Mouse (Mus musculus) liver, embryonic 13.5 days (tissue): ENCODE data around the gene Plekhg6. TPM values are rescaled to one million over a fixed set of nuclear protein-coding genes. Genes with fewer than 3 reads are reported as not detected.
A peak's percentile ranks its signal among the peaks of the same experiment; 100 is the strongest.

Experiments
- ATAC-seq: fragments of 200-750 bp; cut with Nextera tagmentation; 2 replicates; pipeline ENCODE4 v1.8.0; 2017; ENCODE audit warnings: low read depth, mild to moderate bottlenecking, moderate number of reproducible peaks, moderate library complexity
- DNase-seq: peaks from one replicate; pipeline ENCODE4 v3.0.0; 2022
- H3K27ac ChIP-seq: fragments of 300-500 bp; sonication (generic); 2 replicates; pipeline ENCODE4 v1.5.1; 2015; ENCODE audit warnings: moderate library complexity, mild to moderate bottlenecking, inconsistent platforms
- H3K27me3 ChIP-seq: fragments of 300-500 bp; sonication (generic); 2 replicates; pipeline ENCODE4 v1.6.1; 2015; ENCODE audit warnings: mild to moderate bottlenecking, inconsistent platforms
- H3K36me3 ChIP-seq: fragments of 300-500 bp; sonication (generic); 2 replicates; pipeline ENCODE4 v1.6.1; 2015; ENCODE audit warnings: mild to moderate bottlenecking, inconsistent platforms
- H3K4me1 ChIP-seq: fragments of 300-500 bp; sonication (generic); replicated peaks from 2 replicates; pipeline ENCODE4 v1.6.1; 2015; ENCODE audit warnings: inconsistent platforms
- H3K4me2 ChIP-seq: fragments of 300-500 bp; sonication (generic); 2 replicates; pipeline ENCODE4 v1.6.1; 2015; ENCODE audit warnings: inconsistent platforms, mild to moderate bottlenecking, moderate library complexity
- H3K4me3 ChIP-seq: fragments of 300-500 bp; sonication (generic); replicated peaks from 2 replicates; pipeline ENCODE4 v1.5.1; 2015; ENCODE audit warnings: mild to moderate bottlenecking, inconsistent platforms
- H3K9ac ChIP-seq: fragments of 300-500 bp; sonication (generic); 2 replicates; pipeline ENCODE4 v1.6.1; 2015; ENCODE audit warnings: mild to moderate bottlenecking, inconsistent platforms
- H3K9me3 ChIP-seq: fragments of 300-500 bp; sonication (generic); replicated peaks from 2 replicates; pipeline ENCODE4 v1.6.1; 2016; ENCODE audit warnings: inconsistent platforms
- WGBS: fragments of 180-500 bp; shearing (Covaris S2); methylation state at CpG from one replicate; pipeline ENCODE4 v1.1.7; 2015; ENCODE audit not compliant: insufficient replicate concordance; 5-methylcytosine and 5-hydroxymethylcytosine counted together
- polyA plus RNA-seq: library from polyadenylated mRNA; unstranded; fragments of >200 nt; fragmentation: Nextera tagmentation; extraction: Ambion mirVana; gene quantifications from 2 replicates; pipeline ENCODE4 v1.2.1, GENCODE M21; 2015

Plekhg6 gene
- polyA plus RNA-seq, result 0.31 and 0.56 TPM in 2 replicates

DNA sequence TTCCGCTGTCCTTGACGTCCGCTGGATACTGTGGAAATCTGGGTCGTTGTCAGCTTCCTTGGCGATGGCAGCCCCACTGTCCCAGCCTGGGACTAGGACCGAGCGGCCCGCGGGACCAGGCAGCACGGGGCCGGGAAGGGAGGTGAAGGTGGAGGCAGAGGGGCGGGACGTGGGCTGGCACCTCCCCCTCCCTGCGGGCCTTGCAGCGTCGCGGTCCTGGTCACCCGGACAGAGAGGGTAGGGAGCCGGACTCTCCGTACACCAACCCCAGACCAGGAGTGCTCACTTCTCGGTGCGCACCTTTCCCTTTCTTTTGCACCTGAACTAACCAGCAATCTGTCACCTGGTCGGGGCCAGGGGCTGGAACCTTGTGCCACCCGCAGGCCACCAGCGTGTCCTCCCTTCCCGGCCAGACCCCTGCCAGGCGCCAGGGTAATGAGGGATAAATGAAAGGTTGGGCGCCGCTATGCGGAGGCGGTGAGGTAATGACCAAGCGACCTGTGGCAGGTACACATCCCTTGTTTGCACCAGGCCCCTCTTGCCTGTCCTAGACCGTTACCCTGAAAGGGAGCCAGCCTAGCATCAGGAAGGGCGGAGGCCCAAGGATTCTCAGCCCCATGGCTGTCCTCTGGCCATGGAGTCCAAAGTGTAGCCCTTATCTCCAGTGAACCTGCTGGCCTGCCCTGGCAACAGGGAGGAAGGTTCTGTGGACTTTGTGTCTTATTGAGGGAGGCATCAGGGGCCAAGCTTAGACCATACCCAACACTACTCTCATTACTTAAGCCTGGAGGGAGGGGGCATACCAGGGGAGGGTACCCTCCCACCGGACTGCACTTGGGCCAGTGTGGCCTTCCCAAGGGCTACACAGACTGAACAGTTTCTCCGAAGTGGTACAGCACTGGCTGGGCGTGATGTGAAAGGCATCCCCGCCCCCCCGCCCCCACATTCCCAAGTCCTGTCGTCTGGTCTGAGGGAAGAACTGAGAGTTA lies at the start of gene Plekhg6:
Gene Plekhg6, minus strand, starts transcription at position 422 of the 989 bp plus-strand sequence.
- H3K4me1 ChIP-seq, result peaks cover 26% of the 10 kb centered on the region
- no peaks in the 10 kb centered on the region for H3K36me3 ChIP-seq
- H3K4me3 ChIP-seq, result peak within 1 kb of the TSS; percentile 36
- ATAC-seq (peak; percentile 56), DNase-seq (no peak)
- H3K9me3 ChIP-seq, result no peaks in the 10 kb centered on the region
- WGBS, result 12% methylated on average over 39 of the region's 40 CpGs
- no peak within 1 kb of the TSS for H3K27ac ChIP-seq
- H3K4me2 ChIP-seq, result peak within 1 kb of the TSS; percentile 61
- H3K9ac ChIP-seq, result peak within 1 kb of the TSS; percentile 17; the same call in 1 of the 2 replicates
- H3K27me3 ChIP-seq, result peaks cover 50% of the 10 kb centered on the region

DNA sequence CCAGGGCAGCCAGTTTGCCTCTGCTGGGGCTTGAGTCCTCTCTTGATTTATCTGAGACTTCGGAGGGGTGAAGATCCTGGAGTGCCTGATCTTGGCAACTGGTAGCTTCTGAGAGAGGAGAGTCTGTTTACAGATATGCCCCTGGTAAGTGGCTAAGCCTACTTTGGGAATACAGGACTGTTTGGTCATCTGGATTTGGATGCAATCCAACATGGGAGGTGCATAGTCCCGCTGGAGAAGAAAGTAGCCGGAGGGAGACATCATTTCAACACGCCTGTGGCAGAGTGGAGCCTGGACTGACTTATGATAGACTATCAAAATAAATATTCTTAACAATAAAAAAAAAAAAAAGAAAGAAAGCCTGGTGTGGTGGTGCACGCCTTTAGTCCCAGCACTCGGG lies 49.1 kb upstream of the Plekhg6 start:
- Histone ChIP-seq H3K4me3 (no peak overlapping the region), H3K9ac (no peak overlapping the region), H3K27me3 (no peaks in the 10 kb centered on the region), H3K4me2 (no peak overlapping the region), H3K4me1 (peaks cover 29% of the 10 kb centered on the region), H3K9me3 (no peaks in the 10 kb centered on the region), H3K36me3 (no peaks in the 10 kb centered on the region), H3K27ac (no peak overlapping the region)
- DNase-seq (no peak), ATAC-seq (no peak)
- WGBS, result 69% methylated on average over 6 of the region's 6 CpGs

DNA sequence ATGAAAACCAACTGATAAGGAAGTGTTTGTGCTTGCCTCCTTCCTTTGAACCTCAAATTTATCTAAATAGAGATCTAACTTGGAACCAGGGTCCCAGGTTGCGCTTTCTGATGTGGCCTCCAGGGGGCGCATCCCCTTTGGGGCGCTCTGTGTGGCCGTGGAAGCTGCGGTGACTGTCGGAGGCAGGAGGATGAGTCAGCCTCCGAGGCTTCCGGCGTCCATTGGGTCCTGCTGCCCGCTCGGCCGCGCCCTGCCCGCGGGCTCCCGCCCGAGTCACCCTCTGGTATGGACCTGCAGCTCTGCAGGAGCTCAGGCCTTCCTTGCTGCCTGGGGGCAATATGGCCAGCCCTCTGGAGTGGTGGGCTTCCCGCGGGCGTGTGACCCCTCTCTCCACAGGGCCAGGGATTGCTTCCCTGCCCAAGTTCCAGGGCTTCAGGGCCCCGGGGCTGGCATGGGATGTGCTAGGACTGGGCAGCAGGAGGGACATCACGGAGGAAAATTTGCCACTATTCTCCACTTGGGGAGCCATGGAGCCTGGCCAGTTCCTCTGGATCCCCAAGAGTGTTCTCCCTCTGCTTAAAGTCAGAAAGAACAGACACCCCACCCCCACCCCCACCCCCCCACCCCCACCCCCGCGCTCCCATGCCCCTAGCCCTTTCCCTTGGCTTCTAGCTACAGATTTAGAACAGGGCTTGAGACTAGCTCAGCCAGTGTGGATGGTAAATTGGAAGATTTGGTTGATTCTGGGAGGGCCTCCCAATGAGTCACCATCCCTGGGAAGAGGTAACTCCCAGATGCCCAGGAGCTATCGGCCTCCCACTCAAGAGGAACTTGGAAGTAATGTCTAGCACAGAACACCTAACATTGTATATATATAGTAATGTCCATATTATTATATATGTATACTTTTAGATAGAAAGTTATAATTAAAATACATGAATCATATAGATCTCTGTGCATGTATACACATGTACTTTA lies 46.1 kb upstream of the Plekhg6 start:
- Histone ChIP-seq H3K36me3 (no peaks in the 10 kb centered on the region), H3K27ac (peak overlapping the region; percentile 48; the same call in 1 of the 2 replicates), H3K27me3 (no peaks in the 10 kb centered on the region), H3K4me2 (peak overlapping the region; percentile 77), H3K4me1 (peaks cover 40% of the 10 kb centered on the region), H3K9ac (peak overlapping the region; percentile 58), H3K9me3 (no peaks in the 10 kb centered on the region), H3K4me3 (peak overlapping the region; percentile 50)
- DNase-seq (peak; percentile 70), ATAC-seq (peak; percentile 85)
- 2% methylated on average over 25 of the region's 25 CpGs for WGBS

DNA sequence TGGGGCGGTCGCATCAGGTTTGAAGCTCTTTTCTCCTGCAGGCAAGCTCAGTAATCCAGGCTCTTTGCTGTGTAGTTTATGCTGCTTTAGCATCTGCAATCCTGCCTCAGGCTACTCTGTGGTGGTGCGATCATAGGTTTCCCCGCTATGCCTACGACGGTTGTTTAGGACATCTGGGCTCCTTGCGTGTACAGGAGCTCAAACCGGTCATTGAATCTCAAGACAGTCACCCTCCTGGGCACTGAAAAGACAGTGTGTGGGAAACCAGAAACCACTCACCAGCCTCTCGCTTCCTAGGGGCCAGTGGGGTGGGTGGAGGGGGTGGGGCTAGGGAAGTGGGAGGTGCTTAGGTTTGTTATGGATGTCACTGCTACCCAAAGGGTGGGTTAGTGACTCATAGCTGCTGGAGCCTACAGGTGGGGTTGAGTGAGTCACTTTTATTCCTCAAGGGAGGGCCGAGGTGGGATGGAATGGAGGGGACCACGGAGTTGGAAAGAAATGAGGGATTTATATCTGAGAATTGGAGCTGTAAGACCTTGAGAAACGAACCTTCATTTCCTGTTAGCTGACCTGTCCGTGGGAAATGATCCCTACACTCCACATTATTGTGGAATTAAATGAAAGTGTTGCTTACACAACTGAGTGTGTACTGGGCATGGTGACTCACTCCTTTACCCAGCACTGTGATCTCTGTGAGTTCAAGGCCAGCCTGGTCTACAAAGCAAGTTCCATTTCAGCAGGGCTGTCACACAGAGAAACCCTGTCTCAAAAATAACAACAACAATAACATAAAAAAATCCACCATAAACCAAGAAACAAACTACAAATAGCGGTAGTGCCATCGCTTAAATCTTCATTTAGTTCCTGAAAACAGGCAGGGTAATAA lies 44.9 kb upstream of the Plekhg6 start:
- no peak overlapping the region for H3K27ac ChIP-seq
- no peak for DNase-seq
- H3K4me3 ChIP-seq, result no peak overlapping the region
- H3K4me1 ChIP-seq, result peaks cover 44% of the 10 kb centered on the region
- peak overlapping the region; percentile 23; the same call in 1 of the 2 replicates for H3K4me2 ChIP-seq
- WGBS, result 35% methylated on average over 15 of the region's 15 CpGs
- H3K9me3 ChIP-seq, result no peaks in the 10 kb centered on the region
- ATAC-seq, result no peak
- no peaks in the 10 kb centered on the region for H3K36me3 ChIP-seq
- H3K9ac ChIP-seq, result no peak overlapping the region
- H3K27me3 ChIP-seq, result no peaks in the 10 kb centered on the region

DNA sequence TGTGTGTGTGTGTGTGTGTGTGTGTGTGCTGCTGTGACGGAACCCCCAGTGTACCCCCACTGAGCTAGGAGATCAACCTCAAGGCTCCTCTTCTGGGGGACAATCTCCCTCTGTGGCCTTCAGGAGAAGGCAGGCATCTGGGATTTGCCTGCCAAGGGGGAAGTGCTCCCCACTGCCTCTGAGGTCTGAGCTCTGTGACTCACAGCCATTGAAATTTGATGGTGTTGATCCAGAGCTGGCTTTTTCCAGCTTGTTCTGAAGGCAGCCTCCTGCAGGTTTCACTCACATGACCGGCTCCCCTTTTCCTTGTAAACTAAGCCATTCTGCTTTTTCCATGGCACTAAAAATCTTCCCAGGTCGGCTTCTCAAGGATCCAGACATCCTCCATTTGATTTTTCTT lies 43.6 kb upstream of the Plekhg6 start:
- no peak overlapping the region for H3K4me3 ChIP-seq
- no peaks in the 10 kb centered on the region for H3K9me3 ChIP-seq
- no peak overlapping the region for H3K9ac ChIP-seq
- ATAC-seq, result no peak
- 60% methylated on average over 3 of the region's 3 CpGs for WGBS
- H3K27ac ChIP-seq, result no peak overlapping the region
- H3K27me3 ChIP-seq, result no peaks in the 10 kb centered on the region
- no peaks in the 10 kb centered on the region for H3K36me3 ChIP-seq
- H3K4me1 ChIP-seq, result peaks cover 40% of the 10 kb centered on the region
- no peak overlapping the region for H3K4me2 ChIP-seq
- DNase-seq, result no peak

DNA sequence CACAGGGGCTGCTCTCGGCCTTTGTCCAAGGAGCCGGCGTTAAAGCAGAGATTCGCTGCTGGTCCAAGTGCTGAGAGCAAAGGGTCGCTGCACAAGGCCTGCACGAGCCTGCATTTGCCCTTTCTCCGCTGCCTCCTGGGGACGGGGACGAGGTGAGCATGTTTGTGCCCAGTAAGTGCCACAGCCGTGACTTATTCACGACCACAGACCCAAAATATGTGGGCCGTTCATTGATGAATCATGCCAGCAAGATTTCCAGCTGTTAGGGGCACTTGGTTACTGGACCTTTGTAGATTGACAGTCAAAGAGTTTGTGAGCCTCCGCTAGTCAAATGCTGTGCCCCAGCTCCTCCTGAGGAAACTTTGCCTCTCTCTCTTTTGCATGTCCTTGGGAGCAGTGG lies 42.9 kb upstream of the Plekhg6 start:
- WGBS, result 60% methylated on average over 13 of the region's 13 CpGs
- Histone ChIP-seq H3K9ac (no peak overlapping the region), H3K4me2 (no peak overlapping the region)

DNA sequence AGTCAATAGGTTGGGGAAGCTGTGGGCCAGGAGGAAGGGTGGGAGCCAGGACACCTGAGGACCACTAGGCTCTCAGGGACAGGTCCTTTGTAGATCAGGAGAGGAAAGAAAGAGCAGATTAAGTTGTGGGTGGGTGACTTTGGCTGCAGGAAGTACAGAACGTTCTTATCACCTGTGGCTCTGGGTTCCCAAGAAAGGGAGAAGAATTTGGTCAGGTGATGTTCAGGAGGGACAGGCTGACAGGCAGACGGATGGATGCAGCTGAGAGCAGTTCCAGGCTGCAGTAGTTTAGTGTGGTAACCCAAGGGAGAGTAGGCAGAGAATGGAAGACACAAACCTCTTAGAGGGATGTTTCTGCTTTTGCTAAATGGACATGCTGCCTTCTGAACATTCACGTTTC lies 42.5 kb upstream of the Plekhg6 start:
- peak overlapping the region; percentile 26; the same call in 1 of the 2 replicates for H3K4me3 ChIP-seq
- 0 out of 2 replicates have a peak, but pooled peaks cover under 1% of the 10 kb centered on the region for H3K27me3 ChIP-seq
- no peaks in the 10 kb centered on the region for H3K36me3 ChIP-seq
- no peak for DNase-seq
- ATAC-seq, result no peak
- no peak overlapping the region for H3K9ac ChIP-seq
- H3K9me3 ChIP-seq, result no peaks in the 10 kb centered on the region
- H3K27ac ChIP-seq, result no peak overlapping the region
- WGBS, result 41% methylated on average over 3 of the region's 3 CpGs
- peak overlapping the region; percentile 44 for H3K4me2 ChIP-seq
- H3K4me1 ChIP-seq, result peaks cover 40% of the 10 kb centered on the region

More for the DNA sequence above, 42.9 kb upstream of the Plekhg6 start:
- H3K27ac ChIP-seq, result no peak overlapping the region
- no peaks in the 10 kb centered on the region for H3K36me3 ChIP-seq
- no peak overlapping the region for H3K4me3 ChIP-seq
- DNase-seq (no peak), ATAC-seq (no peak)
- no peaks in the 10 kb centered on the region for H3K27me3 ChIP-seq
- peaks cover 40% of the 10 kb centered on the region for H3K4me1 ChIP-seq
- H3K9me3 ChIP-seq, result no peaks in the 10 kb centered on the region

DNA sequence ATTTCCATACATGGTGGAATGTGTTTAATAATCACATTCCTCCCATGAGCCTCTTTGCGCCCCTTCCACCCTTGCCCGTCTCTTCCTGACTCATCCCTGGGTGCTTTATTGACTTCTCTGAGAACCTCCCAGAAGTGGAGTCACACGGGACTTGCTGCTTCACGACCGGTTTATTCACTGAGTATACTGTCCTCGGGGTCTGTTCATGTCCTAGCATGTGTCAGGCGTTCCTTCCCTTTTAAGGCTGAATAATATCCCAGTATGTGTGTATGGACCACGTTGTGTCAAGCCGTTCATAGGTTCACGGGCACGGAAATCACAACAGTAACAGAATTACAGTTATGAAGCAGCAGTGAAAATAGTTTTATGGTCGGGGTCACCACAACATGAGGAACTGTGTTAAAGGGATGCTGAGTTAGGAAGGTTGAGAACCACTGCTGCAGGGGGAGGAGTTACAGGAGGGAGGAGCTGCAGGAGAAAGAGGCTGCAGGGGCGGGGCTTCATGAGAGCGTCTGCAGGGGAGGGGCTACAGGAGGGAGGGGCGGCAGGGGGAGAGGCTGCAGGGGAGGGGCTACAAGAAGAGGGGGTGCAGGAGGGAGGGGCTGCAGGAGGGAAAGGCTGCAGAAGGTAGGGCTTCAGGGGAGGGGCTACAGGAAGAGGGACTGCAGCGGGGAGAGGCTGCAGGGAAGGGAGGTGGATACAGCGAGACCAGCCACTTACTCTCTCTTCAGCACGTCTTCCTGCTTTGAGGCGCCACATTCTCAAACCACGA lies 41.6 kb upstream of the Plekhg6 start:
- ATAC-seq, result peak; percentile 49
- peak; percentile 61 for DNase-seq
- 16% methylated on average over 20 of the region's 20 CpGs for WGBS
- Histone ChIP-seq H3K27ac (no peak overlapping the region), H3K4me1 (peaks cover 40% of the 10 kb centered on the region), H3K9me3 (no peaks in the 10 kb centered on the region), H3K4me2 (peak overlapping the region; percentile 44), H3K36me3 (no peaks in the 10 kb centered on the region), H3K4me3 (peak overlapping the region; percentile 26), H3K27me3 (0 out of 2 replicates have a peak, but pooled peaks cover 3% of the 10 kb centered on the region), H3K9ac (peak overlapping the region; percentile 36; the same call in 1 of the 2 replicates)

DNA sequence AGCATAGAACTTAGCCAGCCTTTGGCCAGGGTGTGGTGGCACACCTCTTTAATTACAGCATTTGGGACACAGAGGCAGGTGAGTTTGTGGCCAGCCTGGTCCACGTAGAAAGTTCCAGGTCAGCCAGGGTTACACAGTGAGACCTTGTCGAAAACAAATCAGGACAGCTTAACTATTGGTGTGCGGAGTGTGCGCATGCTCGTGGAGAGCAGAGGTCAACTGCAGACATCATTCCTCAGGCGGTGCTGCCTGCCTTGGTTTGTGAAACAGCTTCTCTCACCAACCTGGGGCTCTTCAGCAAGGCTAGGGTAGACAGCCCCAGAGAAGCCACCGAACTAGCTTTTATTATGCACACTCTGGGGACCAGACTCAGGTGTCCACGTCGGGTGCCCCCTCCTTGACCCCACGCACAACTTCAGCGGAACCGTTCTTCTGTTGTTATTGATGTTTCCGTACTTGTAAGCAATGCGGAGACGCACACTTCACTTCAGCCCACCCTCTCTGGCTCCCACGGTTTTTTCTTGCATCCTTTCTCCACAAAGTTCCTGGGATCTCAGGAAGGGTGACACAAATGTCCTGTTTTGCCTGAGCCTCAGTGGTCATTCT lies 40.0 kb upstream of the Plekhg6 start:
- no peak overlapping the region for H3K4me3 ChIP-seq
- H3K36me3 ChIP-seq, result no peaks in the 10 kb centered on the region
- H3K4me1 ChIP-seq, result peaks cover 28% of the 10 kb centered on the region
- 0 out of 2 replicates have a peak, but pooled peaks cover 3% of the 10 kb centered on the region for H3K27me3 ChIP-seq
- no peak overlapping the region for H3K9ac ChIP-seq
- WGBS, result 70% methylated on average over 16 of the region's 16 CpGs
- no peak overlapping the region for H3K4me2 ChIP-seq
- H3K27ac ChIP-seq, result no peak overlapping the region
- DNase-seq, result no peak
- no peaks in the 10 kb centered on the region for H3K9me3 ChIP-seq
- ATAC-seq, result no peak
